Mouse (Mus musculus): ENCODE measurements around the gene Gm29666. TPM values are rescaled to one million over a fixed set of nuclear protein-coding genes. Genes with fewer than 3 reads are reported as not detected.

Gene Gm29666
- 0.87 and 0.90 TPM in 2 replicates for polyA plus RNA-seq (2015; fragmentation: Nextera tagmentation; extraction: Ambion mirVana)

DNA sequence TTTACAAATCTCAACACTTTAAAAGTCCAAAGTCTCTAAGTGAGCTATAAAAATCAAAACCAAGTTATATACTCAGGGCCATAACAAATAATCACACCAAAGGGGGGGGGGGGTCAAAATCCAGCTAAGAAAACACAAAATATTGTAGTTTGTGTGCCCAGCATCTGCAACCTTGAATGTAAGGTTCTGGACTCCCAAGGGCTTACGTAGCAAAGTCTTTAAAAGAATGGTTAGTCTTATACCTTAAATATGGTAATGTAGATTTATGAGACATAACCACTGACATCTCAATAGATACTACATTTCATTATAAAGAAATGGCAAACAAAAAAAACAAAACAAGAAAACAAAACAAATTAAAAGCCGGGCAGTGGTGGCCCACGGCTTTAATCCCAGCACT is at the start of gene Gm29666:
TSS of gene Gm29666 (minus strand) at position 101 of the 400 bp plus-strand sequence.
- H3K9ac ChIP-seq (ENCODE audit: low read depth, low read length) = no peak within 1 kb of the TSS
- H3K27ac ChIP-seq (ENCODE audit: low read length) = no peak within 1 kb of the TSS
- 93% methylated on average over 3 of the region's 3 CpGs for WGBS
- no peak for ATAC-seq
- H3K27me3 ChIP-seq (ENCODE audit: control insufficient read depth, insufficient read depth, low read depth, low read length) = no peaks in the 10 kb centered on the region
- no peaks in the 10 kb centered on the region for H3K36me3 ChIP-seq (ENCODE audit: control insufficient read depth, insufficient read depth, low read length)
- no peak within 1 kb of the TSS for H3K4me2 ChIP-seq (ENCODE audit: low read length)
- H3K4me3 ChIP-seq (ENCODE audit: low read depth, low read length) = no peak within 1 kb of the TSS
- H3K9me3 ChIP-seq (replicated peaks; ENCODE audit: control insufficient read depth, low read length, poor library complexity, severe bottlenecking) = no peaks in the 10 kb centered on the region
- peaks cover 15% of the 10 kb centered on the region for H3K4me1 ChIP-seq (ENCODE audit: control insufficient read depth, insufficient read depth, low read length)

GRCm38 (mm10) chr15:84968534-84968933 is 48.7 kb upstream of the Gm29666 start:
- Histone ChIP-seq H3K27me3 (ENCODE audit: control insufficient read depth, insufficient read depth, low read depth, low read length) (no peaks in the 10 kb centered on the region), H3K36me3 (ENCODE audit: control insufficient read depth, insufficient read depth, low read length) (no peaks in the 10 kb centered on the region; the same call in 1 of the 2 replicates), H3K4me3 (ENCODE audit: low read depth, low read length) (no peak overlapping the region), H3K4me1 (ENCODE audit: control insufficient read depth, insufficient read depth, low read length) (peaks cover 10% of the 10 kb centered on the region), H3K27ac (ENCODE audit: low read length) (no peak overlapping the region), H3K4me2 (ENCODE audit: low read length) (no peak overlapping the region), H3K9me3 (replicated peaks; ENCODE audit: control insufficient read depth, low read length, poor library complexity, severe bottlenecking) (no peaks in the 10 kb centered on the region), H3K9ac (ENCODE audit: low read depth, low read length) (no peak overlapping the region)
- 91% methylated on average over 4 of the region's 4 CpGs for WGBS
- ATAC-seq = no peak

DNA sequence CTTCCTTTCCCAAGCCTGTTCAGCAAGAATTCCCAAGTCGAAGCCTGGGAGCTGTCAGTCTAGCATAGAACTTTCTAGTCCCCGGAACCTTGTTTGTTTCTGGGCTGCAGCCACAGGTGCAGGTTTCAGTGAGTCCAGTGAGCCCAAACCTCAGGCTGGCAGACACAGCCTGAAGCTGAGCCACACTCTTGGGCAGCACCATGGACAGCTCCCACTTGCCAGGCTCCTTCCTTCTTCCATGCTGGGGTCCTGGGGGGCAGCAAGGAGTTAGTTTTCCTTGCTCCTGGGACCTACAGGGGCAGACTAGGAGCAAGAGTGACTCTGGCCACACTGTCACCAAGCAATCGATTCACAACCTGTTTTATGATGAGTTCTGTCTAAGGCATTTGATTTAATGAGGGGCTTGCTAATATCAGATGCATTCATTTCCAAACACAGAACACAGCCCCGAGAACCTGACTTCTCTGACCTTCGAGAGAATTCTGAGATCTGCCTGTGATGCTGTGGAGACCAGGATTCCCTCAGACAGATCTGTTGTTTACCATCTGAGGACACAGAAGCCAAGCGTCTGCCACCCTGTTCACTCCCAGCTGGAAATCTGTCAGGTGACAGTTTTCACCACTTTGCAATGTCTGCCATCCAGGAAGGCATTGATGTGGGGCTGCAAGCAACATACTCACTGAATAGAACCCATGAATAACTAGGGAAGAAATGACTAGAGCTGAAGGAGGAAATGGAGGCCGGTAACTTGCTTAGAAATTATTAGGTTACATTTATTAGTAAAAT is 45.9 kb upstream of the Gm29666 start:
- no peak overlapping the region for H3K27ac ChIP-seq (ENCODE audit: low read length)
- H3K36me3 ChIP-seq (ENCODE audit: control insufficient read depth, insufficient read depth, low read length) = no peaks in the 10 kb centered on the region; the same call in 1 of the 2 replicates
- H3K4me2 ChIP-seq (ENCODE audit: low read length) = no peak overlapping the region
- H3K9ac ChIP-seq (ENCODE audit: low read depth, low read length) = no peak overlapping the region
- H3K4me3 ChIP-seq (ENCODE audit: low read depth, low read length) = no peak overlapping the region
- no peak for ATAC-seq
- no peaks in the 10 kb centered on the region for H3K9me3 ChIP-seq (replicated peaks; ENCODE audit: control insufficient read depth, low read length, poor library complexity, severe bottlenecking)
- H3K4me1 ChIP-seq (ENCODE audit: control insufficient read depth, insufficient read depth, low read length) = peaks cover 3% of the 10 kb centered on the region
- H3K27me3 ChIP-seq (ENCODE audit: control insufficient read depth, insufficient read depth, low read depth, low read length) = no peaks in the 10 kb centered on the region
- 62% methylated on average over 7 of the region's 7 CpGs for WGBS

GRCm38 (mm10) chr15:84964771-84965170 is 44.9 kb upstream of the Gm29666 start:
- Histone ChIP-seq H3K27me3 (ENCODE audit: control insufficient read depth, insufficient read depth, low read depth, low read length) (no peaks in the 10 kb centered on the region), H3K4me2 (ENCODE audit: low read length) (no peak overlapping the region), H3K36me3 (ENCODE audit: control insufficient read depth, insufficient read depth, low read length) (no peaks in the 10 kb centered on the region; the same call in 1 of the 2 replicates), H3K27ac (ENCODE audit: low read length) (no peak overlapping the region), H3K4me1 (ENCODE audit: control insufficient read depth, insufficient read depth, low read length) (peaks cover 8% of the 10 kb centered on the region), H3K9ac (ENCODE audit: low read depth, low read length) (no peak overlapping the region), H3K4me3 (ENCODE audit: low read depth, low read length) (no peak overlapping the region), H3K9me3 (replicated peaks; ENCODE audit: control insufficient read depth, low read length, poor library complexity, severe bottlenecking) (no peaks in the 10 kb centered on the region)
- no peak for ATAC-seq
- WGBS = 88% methylated on average over 5 of the region's 5 CpGs

DNA sequence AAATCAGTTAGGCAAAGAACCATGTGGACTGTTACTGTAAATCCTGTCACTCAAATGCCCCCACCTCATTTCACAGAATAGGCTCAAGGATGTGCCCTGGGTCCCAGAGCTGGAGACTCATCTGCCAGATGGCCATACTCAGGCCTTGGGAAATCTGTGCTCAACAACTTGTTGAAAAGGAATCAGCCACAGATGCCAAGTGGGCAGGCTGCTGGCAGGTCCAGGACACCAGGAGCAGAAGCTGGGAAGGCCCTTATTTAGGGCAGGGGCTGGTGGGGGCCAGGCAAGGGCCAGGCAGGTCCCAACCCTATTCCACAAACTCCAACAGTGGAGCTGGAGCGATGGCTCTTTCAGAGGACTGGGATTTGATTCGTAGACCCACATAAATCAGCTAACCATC is 42.7 kb upstream of the Gm29666 start:
- ATAC-seq = no peak
- Histone ChIP-seq H3K4me3 (ENCODE audit: low read depth, low read length) (no peak overlapping the region), H3K9ac (ENCODE audit: low read depth, low read length) (no peak overlapping the region), H3K27me3 (ENCODE audit: control insufficient read depth, insufficient read depth, low read depth, low read length) (no peaks in the 10 kb centered on the region), H3K27ac (ENCODE audit: low read length) (no peak overlapping the region), H3K36me3 (ENCODE audit: control insufficient read depth, insufficient read depth, low read length) (no peaks in the 10 kb centered on the region), H3K4me2 (ENCODE audit: low read length) (no peak overlapping the region), H3K4me1 (ENCODE audit: control insufficient read depth, insufficient read depth, low read length) (peaks cover 20% of the 10 kb centered on the region), H3K9me3 (replicated peaks; ENCODE audit: control insufficient read depth, low read length, poor library complexity, severe bottlenecking) (no peaks in the 10 kb centered on the region)
- WGBS = 83% methylated on average over 2 of the region's 2 CpGs

DNA sequence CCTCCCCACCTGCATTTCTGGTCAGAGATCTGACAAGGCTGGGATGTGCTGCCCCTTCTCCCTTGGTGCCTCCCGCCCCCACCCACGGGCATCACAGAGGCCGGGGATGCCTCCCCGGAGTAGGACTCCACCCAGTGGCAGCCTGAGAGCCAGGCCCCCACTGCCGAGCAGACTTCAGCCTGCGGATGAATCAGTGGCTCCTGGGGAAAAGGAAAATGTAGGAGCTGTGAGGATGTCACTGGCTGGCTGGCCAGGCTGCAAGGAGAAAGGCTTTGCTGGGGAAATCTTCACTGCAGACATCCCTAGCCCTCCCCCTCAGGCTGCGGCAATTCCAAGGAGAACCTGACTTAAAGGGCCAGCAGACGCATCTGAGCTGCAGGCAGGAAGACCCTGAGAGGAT is 40.9 kb upstream of the Gm29666 start:
- WGBS = 19% methylated on average over 8 of the region's 8 CpGs
- Histone ChIP-seq H3K27me3 (ENCODE audit: control insufficient read depth, insufficient read depth, low read depth, low read length) (no peaks in the 10 kb centered on the region), H3K9me3 (replicated peaks; ENCODE audit: control insufficient read depth, low read length, poor library complexity, severe bottlenecking) (no peaks in the 10 kb centered on the region), H3K4me2 (ENCODE audit: low read length) (peak overlapping the region; percentile 47; the same call in 1 of the 2 replicates), H3K9ac (ENCODE audit: low read depth, low read length) (peak overlapping the region; percentile 60), H3K27ac (ENCODE audit: low read length) (peak overlapping the region; percentile 67), H3K36me3 (ENCODE audit: control insufficient read depth, insufficient read depth, low read length) (peaks cover 6% of the 10 kb centered on the region; the same call in 1 of the 2 replicates), H3K4me3 (ENCODE audit: low read depth, low read length) (peak overlapping the region; percentile 14; the same call in 1 of the 2 replicates), H3K4me1 (ENCODE audit: control insufficient read depth, insufficient read depth, low read length) (peaks cover 20% of the 10 kb centered on the region)
- peak; percentile 40; the same call in 1 of the 2 replicates for ATAC-seq

GRCm38 (mm10) chr15:84959891-84960290 is 40.1 kb upstream of the Gm29666 start:
- H3K36me3 ChIP-seq (ENCODE audit: control insufficient read depth, insufficient read depth, low read length) = peaks cover 14% of the 10 kb centered on the region; the same call in 1 of the 2 replicates
- H3K9ac ChIP-seq (ENCODE audit: low read depth, low read length) = no peak overlapping the region
- no peak for ATAC-seq
- no peaks in the 10 kb centered on the region for H3K9me3 ChIP-seq (replicated peaks; ENCODE audit: control insufficient read depth, low read length, poor library complexity, severe bottlenecking)
- H3K4me3 ChIP-seq (ENCODE audit: low read depth, low read length) = no peak overlapping the region
- no peaks in the 10 kb centered on the region for H3K27me3 ChIP-seq (ENCODE audit: control insufficient read depth, insufficient read depth, low read depth, low read length)
- H3K27ac ChIP-seq (ENCODE audit: low read length) = no peak overlapping the region
- WGBS = 91% methylated on average over 6 of the region's 6 CpGs
- H3K4me2 ChIP-seq (ENCODE audit: low read length) = no peak overlapping the region
- H3K4me1 ChIP-seq (ENCODE audit: control insufficient read depth, insufficient read depth, low read length) = peaks cover 18% of the 10 kb centered on the region

DNA sequence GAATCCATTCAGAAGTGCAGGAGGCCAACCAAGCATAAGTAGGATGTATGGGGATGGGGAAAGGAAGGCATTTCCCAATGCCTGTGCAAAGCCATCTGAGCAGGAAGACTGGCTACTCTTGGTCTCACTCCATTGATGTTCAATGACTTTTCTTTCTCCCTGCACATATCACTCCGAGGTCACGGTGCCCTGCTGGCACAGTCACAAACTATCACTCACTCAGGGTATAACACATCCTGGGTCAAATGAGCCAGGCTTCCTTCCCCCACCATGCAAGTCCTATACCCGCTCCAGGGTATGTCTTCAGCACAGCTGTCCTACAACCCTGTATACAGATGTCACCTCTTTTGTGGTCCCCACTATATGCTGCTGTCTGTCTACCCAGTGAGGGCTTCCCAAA is 38.5 kb upstream of the Gm29666 start:
- no peaks in the 10 kb centered on the region for H3K9me3 ChIP-seq (replicated peaks; ENCODE audit: control insufficient read depth, low read length, poor library complexity, severe bottlenecking)
- H3K4me2 ChIP-seq (ENCODE audit: low read length) = no peak overlapping the region
- 0 out of 2 replicates have a peak overlapping the region, but pooled peaks have one; percentile 5 for H3K9ac ChIP-seq (ENCODE audit: low read depth, low read length)
- no peak overlapping the region for H3K4me3 ChIP-seq (ENCODE audit: low read depth, low read length)
- peaks cover 18% of the 10 kb centered on the region for H3K4me1 ChIP-seq (ENCODE audit: control insufficient read depth, insufficient read depth, low read length)
- H3K27ac ChIP-seq (ENCODE audit: low read length) = peak overlapping the region; percentile 43; the same call in 1 of the 2 replicates
- WGBS = 87% methylated on average over 3 of the region's 3 CpGs
- H3K36me3 ChIP-seq (ENCODE audit: control insufficient read depth, insufficient read depth, low read length) = peaks cover 22% of the 10 kb centered on the region; the same call in 1 of the 2 replicates
- no peaks in the 10 kb centered on the region for H3K27me3 ChIP-seq (ENCODE audit: control insufficient read depth, insufficient read depth, low read depth, low read length)
- ATAC-seq = no peak

- Histone ChIP-seq H3K4me3 (ENCODE audit: low read depth, low read length) (no peak overlapping the region), H3K9ac (ENCODE audit: low read depth, low read length) (peak overlapping the region; percentile 5; the same call in 1 of the 2 replicates), H3K4me1 (ENCODE audit: control insufficient read depth, insufficient read depth, low read length) (peaks cover 18% of the 10 kb centered on the region), H3K9me3 (replicated peaks; ENCODE audit: control insufficient read depth, low read length, poor library complexity, severe bottlenecking) (no peaks in the 10 kb centered on the region), H3K36me3 (ENCODE audit: control insufficient read depth, insufficient read depth, low read length) (peaks cover 27% of the 10 kb centered on the region), H3K4me2 (ENCODE audit: low read length) (no peak overlapping the region), H3K27me3 (ENCODE audit: control insufficient read depth, insufficient read depth, low read depth, low read length) (no peaks in the 10 kb centered on the region), H3K27ac (ENCODE audit: low read length) (peak overlapping the region; percentile 43; the same call in 1 of the 2 replicates)
- WGBS = 11% methylated on average over 3 of the region's 3 CpGs
- ATAC-seq = peak; percentile 67
Measured at GRCm38 (mm10) chr15:84957851-84958250, 38.0 kb upstream of the Gm29666 start.
